Mouse (Mus musculus) G1E (cell line): ENCODE measurements around the gene Pdzd7. TPM values are rescaled to one million over a fixed set of nuclear protein-coding genes. Genes with fewer than 3 reads are reported as not detected.

Experiments
- ATAC-seq: 2 replicates; pipeline ENCODE4 v1.8.0; 2016; ENCODE audit warnings: mild to moderate bottlenecking; ENCODE audit not compliant: insufficient number of reproducible peaks, poor library complexity, low FRiP score, severe bottlenecking; ENCODE audit errors: extremely low read depth
- DNase-seq: peaks from one replicate; pipeline ENCODE4 v3.0.0; 2012; ENCODE audit warnings: low spot score
- H3K27me3 ChIP-seq: 2 replicates; pipeline ENCODE4 v1.6.1; 2012; ENCODE audit warnings: mild to moderate bottlenecking, low read length, inconsistent platforms; ENCODE audit not compliant: insufficient read depth
- H3K36me3 ChIP-seq: replicated peaks from 2 replicates; pipeline ENCODE3; 2012; ENCODE audit warnings: mild to moderate bottlenecking, inconsistent platforms
- H3K4me1 ChIP-seq: 2 replicates; pipeline ENCODE4 v1.6.1; 2012; ENCODE audit warnings: low read depth, low read length, inconsistent platforms, mixed read lengths; ENCODE audit not compliant: insufficient read depth
- H3K4me3 ChIP-seq: 2 replicates; pipeline ENCODE4 v1.5.1; 2012; ENCODE audit warnings: low read depth, mild to moderate bottlenecking, inconsistent platforms, low read length, moderate library complexity, mixed read lengths
- H3K9me3 ChIP-seq: replicated peaks from 2 replicates; pipeline ENCODE4 v1.6.1; 2012; ENCODE audit warnings: inconsistent platforms
- CTCF ChIP-seq: IDR thresholded peaks from 2 replicates; pipeline ENCODE4 v1.5.1; 2012; ENCODE audit warnings: low read depth, low read length, inconsistent platforms, mixed read lengths
- GATA1 ChIP-seq: IDR thresholded peaks from 2 replicates; pipeline ENCODE4 v1.6.1; 2012; ENCODE audit warnings: borderline replicate concordance, low read length, inconsistent platforms, mixed read lengths
- GATA2 ChIP-seq: IDR thresholded peaks from 2 replicates; pipeline ENCODE4 v1.6.1; 2012; ENCODE audit warnings: low read depth, low read length, inconsistent platforms, borderline replicate concordance
- POLR2AphosphoS5 ChIP-seq: IDR thresholded peaks from 2 replicates; pipeline ENCODE4 v1.6.1; 2012; ENCODE audit warnings: low read depth, low read length, inconsistent platforms; ENCODE audit not compliant: insufficient replicate concordance
- TAL1 ChIP-seq: conservative IDR thresholded peaks from 2 replicates; pipeline ENCODE4 v1.6.1; 2012; ENCODE audit warnings: low read depth, low read length, inconsistent platforms, mixed read lengths
- polyA plus RNA-seq: library from polyadenylated mRNA; stranded (reverse); fragments of >175 nt; gene quantifications from 2 replicates; pipeline ENCODE4 v1.2.3, GENCODE M21; 2012
- total RNA-seq, 2 experiments: library from RNA; stranded (forward) in 1 of 2; stranded (reverse) in 1 of 2; fragments of 200-1000 nt in 1 of 2; fragments of >200 nt in 1 of 2; fragmentation: Nextera tagmentation in 1 of 2; gene quantifications; 2 replicates each; pipeline ENCODE4 v1.2.3; 2014 to 2017

Gene Pdzd7
- total and polyA plus RNA-seq, 3 experiments, result 0.04 to 0.05 TPM; not detected in 1

DNA sequence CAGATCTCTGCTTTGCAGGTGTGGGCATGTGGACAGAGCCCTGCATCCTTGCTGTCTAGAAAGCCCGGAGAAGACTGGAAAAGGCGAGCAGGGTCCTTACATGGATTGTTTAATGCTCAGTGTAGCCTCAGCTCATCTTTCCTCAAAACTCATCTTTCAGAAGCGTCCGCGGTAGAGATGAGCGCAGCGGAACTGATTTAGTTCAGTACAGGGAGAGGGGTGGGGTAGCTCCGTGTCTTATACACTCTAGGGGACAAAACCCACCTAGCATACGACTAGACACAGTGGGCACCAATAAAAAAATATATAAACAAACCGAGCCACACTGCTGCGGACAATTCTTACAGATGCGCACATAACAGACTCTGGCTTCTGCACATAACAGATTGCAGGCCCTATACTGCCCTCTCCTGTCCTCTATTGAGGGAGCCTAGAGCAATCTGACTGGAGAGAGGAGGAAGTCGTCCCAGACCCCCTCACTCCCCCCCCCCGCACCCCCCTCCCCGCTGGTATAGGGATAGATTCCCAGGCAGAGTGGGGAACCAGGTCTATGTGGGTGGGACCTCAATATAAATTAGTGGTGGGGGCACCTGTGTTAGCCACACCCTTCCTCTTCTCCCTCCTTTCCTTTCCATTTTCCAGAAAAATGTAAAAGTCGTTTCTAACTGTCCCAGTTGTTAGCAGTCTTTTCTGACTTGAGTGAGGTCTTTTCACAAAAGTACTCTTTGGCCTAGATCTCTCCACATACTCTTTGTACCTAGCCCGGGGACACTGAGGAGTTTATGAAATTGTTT is 33.7 kb upstream of the Pdzd7 start:
- ATAC-seq, result no peak
- peak overlapping the region; percentile 69; the same call in 1 of the 2 replicates for H3K4me3 ChIP-seq
- DNase-seq, result peak; percentile 70
- H3K36me3 ChIP-seq, result no peaks in the 10 kb centered on the region
- TF ChIP-seq GATA1 (no peak), TAL1 (no peak), POLR2AphosphoS5 (no peak)
- H3K27me3 ChIP-seq, result peaks cover 49% of the 10 kb centered on the region
- peaks cover 69% of the 10 kb centered on the region for H3K4me1 ChIP-seq
- H3K9me3 ChIP-seq, result peaks cover 6% of the 10 kb centered on the region; the same call in 1 of the 2 replicates

DNA sequence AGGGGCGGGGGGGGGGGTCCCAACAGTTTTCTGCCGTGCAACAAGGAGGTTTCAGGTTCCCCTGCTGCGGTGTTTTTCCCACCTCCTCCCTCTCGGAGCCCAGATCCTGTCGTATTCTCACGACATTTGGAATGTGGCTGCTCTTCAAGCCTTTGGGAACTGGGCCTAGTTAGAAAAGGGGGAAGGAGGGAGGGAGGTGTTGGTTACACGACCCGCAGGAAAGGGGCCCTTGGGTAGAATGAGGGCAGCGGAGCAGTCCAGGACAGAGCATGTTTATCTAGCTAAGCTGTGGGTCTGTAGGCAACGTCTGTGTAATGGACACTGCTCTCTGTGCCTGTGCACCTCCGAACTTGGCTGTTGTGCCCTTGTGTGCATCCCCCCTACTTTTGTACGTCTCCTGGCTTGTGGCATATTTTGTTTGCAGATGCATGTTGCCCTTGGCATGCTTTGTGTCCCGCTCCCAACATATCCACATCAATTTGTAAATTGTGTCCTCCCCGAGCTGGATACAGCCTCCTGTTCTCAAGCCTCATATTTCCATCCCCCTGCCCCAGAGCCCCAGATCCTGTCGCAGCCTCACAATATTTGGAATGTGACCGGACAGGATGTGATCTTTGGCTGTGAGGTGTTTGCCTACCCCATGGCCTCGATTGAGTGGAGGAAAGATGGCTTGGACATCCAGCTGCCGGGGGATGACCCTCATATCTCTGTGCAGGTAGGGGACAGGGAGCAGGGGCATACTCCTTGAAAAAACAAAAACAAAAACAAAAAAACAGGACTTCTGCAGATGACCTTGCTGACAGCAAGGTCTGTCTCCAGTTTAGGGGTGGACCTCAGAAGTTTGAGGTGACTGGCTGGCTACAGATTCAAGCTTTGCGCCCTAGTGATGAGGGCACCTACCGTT is 32.5 kb upstream of the Pdzd7 start:
- Histone ChIP-seq H3K4me3 (peak overlapping the region; percentile 31; the same call in 1 of the 2 replicates), H3K9me3 (peaks cover 6% of the 10 kb centered on the region; the same call in 1 of the 2 replicates), H3K36me3 (no peaks in the 10 kb centered on the region), H3K27me3 (peaks cover 37% of the 10 kb centered on the region), H3K4me1 (peaks cover 77% of the 10 kb centered on the region)
- TF ChIP-seq GATA1, result no peak
- no peak for TF ChIP-seq CTCF
- no peak for TF ChIP-seq POLR2AphosphoS5
- TF ChIP-seq GATA2, result no peak
- TF ChIP-seq TAL1, result no peak
- ATAC-seq (no peak), DNase-seq (no peak)

DNA sequence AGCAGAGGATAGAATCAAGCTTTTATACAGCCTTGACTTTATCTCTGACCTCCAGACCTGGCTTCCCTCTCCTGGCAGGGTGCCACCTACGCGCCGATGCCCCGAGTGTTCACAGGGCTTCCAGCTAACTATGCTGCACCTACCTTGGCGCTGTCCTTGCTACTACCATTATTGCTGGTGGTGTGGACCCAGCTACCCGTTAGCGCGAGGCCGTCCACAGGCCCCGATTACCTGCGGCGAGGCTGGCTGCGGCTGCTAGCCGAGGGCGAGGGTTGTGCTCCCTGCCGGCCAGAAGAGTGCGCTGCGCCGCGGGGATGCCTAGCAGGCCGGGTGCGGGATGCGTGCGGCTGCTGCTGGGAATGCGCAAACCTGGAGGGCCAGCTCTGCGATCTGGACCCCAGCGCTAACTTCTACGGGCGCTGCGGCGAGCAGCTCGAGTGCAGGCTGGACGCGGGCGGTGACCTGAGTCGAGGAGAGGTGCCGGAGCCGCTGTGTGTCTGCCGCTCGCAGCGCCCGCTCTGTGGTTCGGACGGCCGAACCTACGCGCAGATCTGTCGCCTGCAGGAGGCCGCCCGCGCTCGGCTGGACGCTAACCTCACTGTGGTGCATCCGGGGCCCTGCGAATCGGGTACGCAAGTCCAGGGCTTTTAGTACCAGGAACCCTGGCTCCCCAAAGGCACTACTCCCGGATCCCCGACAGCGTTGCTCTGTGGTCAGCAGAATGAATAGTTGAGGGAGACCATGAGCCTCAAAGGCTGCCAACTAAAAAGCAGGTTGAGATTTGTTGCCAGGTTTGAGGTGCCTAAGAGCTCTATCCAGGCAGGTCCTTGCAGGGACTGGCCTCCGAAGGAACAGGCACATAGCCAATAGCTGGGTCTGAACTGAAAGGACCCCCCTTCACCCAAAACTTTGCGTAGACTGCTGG is 31.3 kb upstream of the Pdzd7 start:
- peak overlapping the region; percentile 72 for H3K4me3 ChIP-seq
- DNase-seq (peak; percentile 49), ATAC-seq (no peak)
- H3K4me1 ChIP-seq, result peaks cover 84% of the 10 kb centered on the region
- H3K27me3 ChIP-seq, result peaks cover 29% of the 10 kb centered on the region
- TF ChIP-seq TAL1 (peak; percentile 35; the same call in 1 of the 2 replicates), POLR2AphosphoS5 (no peak), CTCF (peak; percentile 31; the same call in 1 of the 2 replicates)
- H3K9me3 ChIP-seq, result peaks cover 6% of the 10 kb centered on the region; the same call in 1 of the 2 replicates
- no peaks in the 10 kb centered on the region for H3K36me3 ChIP-seq

DNA sequence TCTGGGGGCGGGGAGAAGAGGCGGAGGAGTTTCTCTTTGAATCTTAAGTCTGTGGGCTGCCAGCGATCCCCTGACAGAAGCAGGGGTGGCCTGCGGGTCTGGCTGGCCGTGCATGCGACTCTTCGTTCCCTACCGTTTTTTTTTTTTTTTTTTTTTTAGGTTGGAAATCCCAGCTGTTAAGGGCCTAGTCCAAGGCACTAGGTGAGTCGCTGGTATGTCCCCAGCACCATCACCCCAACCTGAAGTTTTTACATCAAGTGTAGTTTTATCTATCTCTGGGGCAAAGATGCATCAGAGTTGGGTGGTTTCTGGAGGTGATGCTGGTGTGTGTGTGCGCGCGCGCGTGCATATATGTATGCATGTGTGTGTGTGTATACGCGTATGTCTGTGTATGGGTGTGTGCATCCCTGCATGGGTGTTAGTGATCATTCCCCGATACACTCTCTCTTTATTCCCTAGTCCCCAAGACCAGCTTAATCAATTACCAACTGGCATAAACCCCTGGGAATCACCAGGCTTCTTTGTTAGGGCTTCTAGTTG is 30.6 kb upstream of the Pdzd7 start:
- no peak for DNase-seq
- H3K4me1 ChIP-seq, result peaks cover 88% of the 10 kb centered on the region
- H3K27me3 ChIP-seq, result peaks cover 29% of the 10 kb centered on the region
- TF ChIP-seq TAL1 (no peak), GATA1 (no peak), GATA2 (no peak), CTCF (no peak), POLR2AphosphoS5 (no peak)
- peaks cover 6% of the 10 kb centered on the region; the same call in 1 of the 2 replicates for H3K9me3 ChIP-seq
- H3K36me3 ChIP-seq, result no peaks in the 10 kb centered on the region
- no peak for ATAC-seq
- H3K4me3 ChIP-seq, result peak overlapping the region; percentile 75; the same call in 1 of the 2 replicates

DNA sequence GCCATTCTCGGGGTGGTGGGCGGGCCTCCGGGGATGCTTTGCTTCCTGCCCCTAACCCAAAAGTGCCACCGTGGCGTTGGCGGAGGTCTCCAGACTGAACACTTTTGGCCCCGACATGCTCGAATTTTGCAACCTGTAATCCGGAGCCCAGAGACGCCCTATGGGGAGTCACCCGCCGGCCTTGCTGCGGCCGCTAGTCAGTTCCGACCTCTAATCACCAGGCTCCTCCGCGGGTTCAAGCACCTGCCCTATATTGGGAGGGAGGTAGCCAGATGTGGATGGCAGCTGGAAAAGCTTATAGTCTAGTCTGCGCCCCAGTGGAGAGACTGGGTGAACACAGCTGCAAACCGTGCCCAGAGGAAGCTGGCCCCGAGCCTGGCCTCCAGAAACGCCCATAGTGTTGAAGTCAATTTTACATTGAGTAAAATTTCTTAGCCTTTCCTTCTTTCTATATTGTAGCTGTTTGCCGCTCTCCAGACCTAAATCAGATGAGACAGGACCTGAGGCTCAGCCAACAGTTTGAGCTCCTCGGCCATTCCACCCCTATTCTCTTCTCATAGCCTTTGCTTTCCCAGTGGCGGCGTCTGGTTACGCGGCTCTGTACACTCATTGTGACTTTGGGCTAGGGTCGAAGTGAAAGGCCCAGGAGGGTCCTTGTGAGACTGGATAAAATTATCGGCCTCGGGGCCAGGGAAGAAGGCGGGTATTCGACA is 30.0 kb upstream of the Pdzd7 start:
- peak; percentile 45 for DNase-seq
- no peak for ATAC-seq
- H3K4me1 ChIP-seq, result peaks cover 88% of the 10 kb centered on the region
- no peaks in the 10 kb centered on the region for H3K36me3 ChIP-seq
- TF ChIP-seq GATA1, result no peak
- TF ChIP-seq POLR2AphosphoS5, result no peak
- TF ChIP-seq CTCF, result no peak
- TF ChIP-seq TAL1, result no peak
- TF ChIP-seq GATA2, result no peak
- H3K9me3 ChIP-seq, result 0 out of 2 replicates have a peak, but pooled peaks cover 2% of the 10 kb centered on the region
- peaks cover 27% of the 10 kb centered on the region for H3K27me3 ChIP-seq
- H3K4me3 ChIP-seq, result peak overlapping the region; percentile 75
